Mouse (Mus musculus) thymus, postnatal 10 days (tissue): Measurements from ENCODE around the gene Chaf1b.

Source experiments
- DNase-seq, 2 experiments: peaks; one replicate each; pipeline ENCODE4 v3.0.0; 2021; ENCODE audit warnings: low spot score in 2 of 2

Gene Chaf1b

DNA sequence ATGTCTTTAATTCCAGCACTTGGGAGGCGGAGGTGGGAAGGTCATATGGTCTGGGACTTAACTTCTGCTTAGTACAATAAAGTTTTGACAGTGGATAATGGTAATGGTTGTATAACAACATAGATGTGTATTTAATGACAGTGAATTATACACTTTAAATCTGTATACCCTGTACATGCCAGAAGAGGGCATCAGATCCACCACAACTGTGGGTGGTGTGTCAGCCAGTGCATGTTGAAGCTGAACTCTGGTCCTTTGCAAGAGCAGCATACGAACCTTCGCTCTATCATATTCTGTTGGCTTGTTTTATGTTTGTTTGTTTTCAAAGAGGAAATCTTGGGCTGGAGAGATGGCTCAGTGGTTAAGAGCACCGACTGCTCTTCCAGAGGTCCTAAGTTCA is 63.7 kb downstream of the Chaf1b start:
- DNase-seq = no peak
